Mouse (Mus musculus) lung, postnatal 14 days (tissue): ENCODE results near the gene Serpine1.

Source experiments
- DNase-seq: peaks from one replicate; pipeline ENCODE4 v3.0.0; 2021

Serpine1 gene

GRCm38 (mm10) chr5:137095135-137095534 lies 23.1 kb upstream of the Serpine1 start:
- DNase-seq: no peak

- DNase-seq: no peak
These were observed 21.7 kb upstream of the Serpine1 start for GRCm38 (mm10) chr5:137093720-137094119.

GRCm38 (mm10) chr5:137091560-137091959 lies 19.5 kb upstream of the Serpine1 start:
- DNase-seq: no peak

- DNase-seq: no peak
These were observed 18.8 kb upstream of the Serpine1 start for GRCm38 (mm10) chr5:137090870-137091269.

- DNase-seq: peak; percentile 89
These were observed 15.3 kb upstream of the Serpine1 start for GRCm38 (mm10) chr5:137087410-137087809.

GRCm38 (mm10) chr5:137085731-137086130 lies 13.7 kb upstream of the Serpine1 start:
- DNase-seq: no peak

- DNase-seq: no peak
These were observed 13.0 kb upstream of the Serpine1 start for GRCm38 (mm10) chr5:137085021-137085420.

- DNase-seq: no peak
These were observed 11.0 kb upstream of the Serpine1 start for GRCm38 (mm10) chr5:137083051-137083450.

- DNase-seq: peak; percentile 60
These were observed 7.8 kb upstream of the Serpine1 start for GRCm38 (mm10) chr5:137079849-137080248.

- DNase-seq: no peak
These were observed 6.5 kb upstream of the Serpine1 start for GRCm38 (mm10) chr5:137078616-137079015.

- peak; percentile 51 for DNase-seq
These were observed 6.0 kb upstream of the Serpine1 start for GRCm38 (mm10) chr5:137078041-137078440.

GRCm38 (mm10) chr5:137077187-137077586 lies 5.1 kb upstream of the Serpine1 start:
- DNase-seq: no peak

- DNase-seq: peak; percentile 61
These were observed 4.3 kb upstream of the Serpine1 start for GRCm38 (mm10) chr5:137076191-137076930.

- DNase-seq: no peak
These were observed 3.7 kb upstream of the Serpine1 start for GRCm38 (mm10) chr5:137075726-137076125.

- DNase-seq: peak; percentile 60
These were observed 2.2 kb upstream of the Serpine1 start for GRCm38 (mm10) chr5:137074191-137074651.

GRCm38 (mm10) chr5:137073141-137073540 lies 1.1 kb upstream of the Serpine1 start:
- DNase-seq: no peak

GRCm38 (mm10) chr5:137070881-137071605 lies 1.0 kb downstream of the Serpine1 start:
- no peak for DNase-seq

- DNase-seq: no peak
These were observed 3.4 kb downstream of the Serpine1 start for GRCm38 (mm10) chr5:137068711-137069110.

- DNase-seq: no peak
These were observed 6.1 kb downstream of the Serpine1 start for GRCm38 (mm10) chr5:137065923-137066322.

GRCm38 (mm10) chr5:137065454-137065853 lies 6.6 kb downstream of the Serpine1 start:
- no peak for DNase-seq

- no peak for DNase-seq
These were observed 9.5 kb downstream of the Serpine1 start for GRCm38 (mm10) chr5:137062601-137063000.

- DNase-seq: peak; percentile 79
These were observed 10.1 kb downstream of the Serpine1 start for GRCm38 (mm10) chr5:137061809-137062481.

GRCm38 (mm10) chr5:137054873-137055272 lies 17.2 kb downstream of the Serpine1 start:
- no peak for DNase-seq

GRCm38 (mm10) chr5:137054299-137054698 lies 17.8 kb downstream of the Serpine1 start:
- no peak for DNase-seq
